Mouse (Mus musculus) kidney, adult 8-10 months (tissue): Measurements from ENCODE around the gene Lsm5.

Experiments
- DNase-seq, 2 experiments: peaks; one replicate each; pipeline ENCODE4 v3.0.0; 2022

Lsm5 gene

GRCm38 (mm10) chr6:56703931-56704900, at the start of gene Lsm5:
Lsm5 (minus strand) TSS chr6:56704710.
- peak; percentile 87 to 93 for DNase-seq

DNA sequence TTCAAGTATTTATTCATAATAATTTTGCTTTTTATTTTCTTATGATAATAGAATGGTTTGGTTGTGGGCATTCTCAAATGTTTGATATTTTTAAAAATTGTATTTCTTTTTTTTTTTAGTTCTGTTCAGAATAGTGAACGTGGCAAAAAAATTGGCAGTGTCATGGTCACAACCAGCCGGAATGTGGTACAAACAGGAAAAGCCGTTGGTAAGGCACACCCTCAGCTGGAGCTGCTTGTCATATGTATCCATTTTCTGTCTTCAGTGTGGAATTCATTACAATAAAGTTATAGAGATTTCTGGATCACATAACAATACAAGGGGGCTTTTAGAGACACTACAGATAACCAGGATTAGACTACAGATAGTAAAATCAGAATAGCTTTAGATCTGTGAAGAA, 49.2 kb upstream of the Lsm5 start:
- no peak for DNase-seq

GRCm38 (mm10) chr6:56745950-56746543, 41.5 kb upstream of the Lsm5 start:
- DNase-seq = peak in 1 of 2 experiments; percentile 4

DNA sequence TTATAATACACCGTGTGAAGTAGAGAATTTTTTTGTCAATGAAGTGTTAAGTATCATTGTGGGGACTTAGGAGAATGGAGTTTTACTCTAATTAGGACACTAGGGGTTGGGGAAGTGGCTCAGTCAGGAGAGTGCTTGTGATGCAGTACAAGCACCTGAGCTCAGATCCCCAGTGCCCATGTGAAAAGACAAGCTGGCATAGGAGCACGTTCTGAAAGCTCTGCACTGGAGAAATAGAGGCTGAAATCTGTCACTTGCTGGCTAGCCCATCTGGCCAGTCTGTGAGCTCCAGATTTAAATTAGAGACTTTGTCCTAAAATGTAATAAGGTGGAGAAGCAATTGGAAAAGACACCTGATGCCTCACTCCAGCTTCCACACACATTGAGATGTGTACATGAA, 28.0 kb upstream of the Lsm5 start:
- no peak for DNase-seq

GRCm38 (mm10) chr6:56720877-56721276, 16.4 kb upstream of the Lsm5 start:
- DNase-seq = no peak

DNA sequence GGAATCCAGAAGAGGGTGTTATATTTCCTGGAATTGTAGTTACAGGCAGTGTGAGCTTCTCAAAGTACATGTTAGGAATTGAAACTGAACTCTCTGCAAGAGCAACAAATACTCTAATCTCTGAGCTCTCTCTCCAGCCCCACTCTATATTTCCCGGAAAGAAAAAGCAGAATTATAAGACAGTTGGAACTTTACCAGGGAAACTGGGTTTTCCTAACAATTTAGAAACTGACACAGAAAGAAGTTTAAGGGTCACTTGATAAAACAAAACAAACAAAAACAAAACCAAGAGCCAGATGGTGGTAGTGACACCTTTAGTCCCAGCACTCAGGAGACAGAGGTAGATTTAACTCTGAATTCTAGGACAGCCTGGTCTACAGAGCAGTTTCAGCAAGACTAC, 14.6 kb upstream of the Lsm5 start:
- DNase-seq = no peak

DNA sequence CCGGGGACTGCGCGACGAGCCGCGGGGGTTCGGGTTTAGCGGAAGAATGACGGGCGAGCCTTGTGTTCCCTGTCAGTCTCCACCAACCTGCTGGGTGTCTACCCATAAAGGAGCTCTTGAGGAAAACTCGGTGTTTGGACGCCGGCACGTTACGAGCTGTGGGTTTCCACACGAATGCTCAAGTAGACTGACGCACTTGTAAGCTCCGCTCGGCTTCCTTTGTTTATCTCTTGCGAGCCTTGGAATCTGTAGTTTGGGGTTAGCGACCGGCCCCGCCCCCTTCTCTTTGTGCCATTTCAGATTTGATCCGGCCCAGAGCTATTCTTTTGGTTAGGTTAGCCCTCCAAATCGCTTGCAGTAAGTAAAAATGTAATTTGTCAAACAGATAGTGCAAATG, 10.8 kb upstream of the Lsm5 start:
- peak in 1 of 2 experiments; percentile 50 for DNase-seq

DNA sequence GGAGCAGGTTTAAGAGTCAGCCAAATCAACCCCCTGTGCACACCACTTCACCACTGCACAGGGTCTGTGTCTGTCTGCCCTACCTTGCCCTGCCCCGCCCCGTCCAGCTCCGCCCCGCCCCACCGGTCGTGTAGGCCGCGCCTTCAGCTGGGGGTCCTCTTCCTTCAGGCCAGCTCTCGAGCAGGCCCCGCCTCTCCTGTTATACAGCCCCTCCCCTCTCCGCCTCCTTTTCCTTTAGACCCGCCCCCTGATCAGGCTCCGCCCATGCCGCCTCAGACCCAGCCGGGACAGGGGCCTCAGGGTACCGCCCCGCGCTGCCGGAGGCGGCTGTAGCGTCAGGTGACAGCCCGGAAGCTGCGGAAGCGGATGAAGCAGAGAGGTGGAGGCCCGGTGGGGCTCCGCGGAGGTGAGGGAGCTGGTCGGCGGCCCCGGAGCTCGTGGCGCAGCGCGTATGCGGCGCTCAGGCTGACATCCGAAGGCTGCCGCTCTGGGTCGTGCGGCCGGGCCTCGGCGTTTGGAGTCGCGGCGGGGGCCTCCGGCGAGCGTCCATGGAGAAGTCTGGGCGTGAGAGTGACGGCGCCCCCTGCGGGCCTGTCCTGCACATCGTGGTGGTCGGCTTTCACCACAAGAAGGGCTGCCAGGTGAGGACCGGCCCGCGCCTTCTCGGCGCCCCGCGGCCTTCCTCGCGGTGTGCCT, 10.2 kb upstream of the Lsm5 start, which contains the start of gene Avl9:
Avl9 (plus strand) TSS at position 326 of the 696 bp plus-strand sequence.
- peak; percentile 99 for DNase-seq

DNA sequence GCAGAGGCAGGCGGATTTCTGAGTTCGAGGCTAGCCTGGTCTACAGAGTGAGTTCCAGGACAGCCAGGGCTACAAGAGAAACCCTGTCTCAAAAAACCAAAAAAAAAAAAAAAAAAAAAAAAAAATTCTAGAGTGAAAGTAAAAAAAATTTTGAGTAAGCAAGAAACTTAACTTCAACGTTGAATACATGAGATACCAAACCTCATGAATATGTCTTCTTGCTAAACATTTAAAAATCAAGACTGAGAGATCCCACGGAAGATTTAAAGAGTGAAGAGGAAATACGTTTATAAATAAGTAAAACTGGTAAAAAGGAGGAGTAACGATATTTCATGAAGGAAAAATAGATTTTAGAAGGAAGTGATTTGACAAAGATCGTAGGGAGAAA, 9.7 kb upstream of the Lsm5 start:
- no peak for DNase-seq

GRCm38 (mm10) chr6:56692445-56692844, 12.1 kb downstream of the Lsm5 start:
- no peak for DNase-seq

GRCm38 (mm10) chr6:56691205-56691604, 13.3 kb downstream of the Lsm5 start:
- DNase-seq = peak; percentile 23 to 65

- DNase-seq = no peak
These were observed 16.3 kb downstream of the Lsm5 start for GRCm38 (mm10) chr6:56688238-56688637.

DNA sequence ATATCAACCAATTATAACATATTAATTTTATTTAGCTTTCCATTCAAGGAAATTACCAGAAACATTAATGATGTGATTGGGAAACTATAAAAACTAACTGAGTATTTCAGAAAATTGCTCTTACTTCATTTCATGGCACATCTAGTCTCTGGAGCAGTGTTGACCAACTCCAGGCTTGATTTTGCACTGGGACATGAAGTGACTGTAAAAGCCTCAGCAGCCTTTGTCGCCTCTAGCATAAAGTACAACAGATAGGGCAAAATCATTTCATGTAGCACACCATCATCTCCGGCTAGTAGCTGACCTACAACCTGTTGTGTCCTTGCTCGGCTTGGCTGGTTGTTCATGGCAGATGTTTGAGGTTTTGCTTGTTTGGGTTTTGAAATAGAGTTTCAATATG, 40.1 kb downstream of the Lsm5 start:
- no peak for DNase-seq

DNA sequence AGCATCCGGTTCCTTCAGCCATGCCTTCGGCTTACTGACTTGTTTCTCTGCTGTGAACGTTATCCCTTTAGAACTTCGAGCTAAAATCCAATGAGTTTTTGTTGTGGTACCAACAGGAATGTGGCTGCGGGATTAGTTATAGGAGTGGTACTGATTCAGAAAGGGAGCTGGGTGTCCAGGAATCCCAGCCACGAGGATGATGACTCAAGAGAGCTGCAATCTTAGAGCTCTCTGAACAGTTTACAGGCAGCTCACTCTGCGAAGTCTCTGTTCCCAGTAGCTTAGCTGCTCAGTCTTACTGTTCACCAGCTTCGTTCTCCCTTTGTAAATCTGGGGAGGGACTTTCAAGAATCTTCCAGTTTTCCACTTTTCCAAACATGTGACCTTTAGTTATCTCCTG, 49.1 kb downstream of the Lsm5 start:
- DNase-seq = no peak

DNA sequence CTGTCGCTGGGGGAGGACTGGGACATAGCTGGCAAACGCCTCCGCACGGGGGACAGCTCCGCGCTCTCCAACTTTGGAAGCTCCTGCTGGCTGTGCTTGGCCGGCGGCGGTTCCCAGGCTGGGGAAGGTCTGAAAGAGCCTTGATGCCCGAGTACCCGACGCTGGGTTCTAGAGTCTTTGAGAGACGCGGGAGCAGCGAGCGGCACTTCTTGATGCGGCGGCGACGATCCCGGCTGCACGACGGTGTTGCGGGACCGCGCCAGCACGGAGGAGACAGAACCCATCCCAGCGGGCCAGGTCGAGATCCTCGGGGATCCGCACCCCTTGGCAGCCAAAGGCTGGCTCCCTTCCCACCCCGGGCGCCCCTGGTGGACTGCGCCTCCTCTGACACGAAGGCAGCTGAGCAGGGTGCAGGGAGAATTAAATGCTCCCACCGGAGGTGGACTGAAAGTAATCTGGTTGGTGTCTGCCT, 52.4 kb downstream of the Lsm5 start:
- no peak for DNase-seq
